Mouse (Mus musculus): ENCODE data around the gene Rnf114.

Rnf114 gene

DNA sequence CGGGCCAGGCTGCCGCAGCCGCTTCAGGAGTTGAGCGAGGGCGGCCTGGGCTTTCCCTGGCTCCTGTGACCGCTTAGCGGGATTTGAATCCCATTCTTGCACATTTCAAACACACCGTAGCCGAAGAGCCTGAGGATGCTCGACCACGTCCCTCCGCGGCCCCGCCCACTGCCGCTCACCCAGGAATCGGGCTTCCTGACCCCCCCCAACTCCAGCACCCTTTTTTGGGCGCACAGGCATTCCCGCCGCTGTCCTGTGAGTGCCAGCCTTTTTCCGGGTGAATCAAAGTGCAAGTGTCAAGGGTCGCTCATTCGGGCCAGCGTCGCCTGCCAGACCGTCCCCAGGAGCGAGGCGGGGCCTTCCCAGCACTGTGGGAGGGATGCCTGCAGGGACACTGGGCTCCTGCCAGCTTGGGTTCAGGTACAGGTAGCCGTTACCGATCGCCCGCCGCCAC is 11.5 kb downstream of the Rnf114 start:
- in situ Hi-C loops (cut with MboI), result no loop called here

DNA sequence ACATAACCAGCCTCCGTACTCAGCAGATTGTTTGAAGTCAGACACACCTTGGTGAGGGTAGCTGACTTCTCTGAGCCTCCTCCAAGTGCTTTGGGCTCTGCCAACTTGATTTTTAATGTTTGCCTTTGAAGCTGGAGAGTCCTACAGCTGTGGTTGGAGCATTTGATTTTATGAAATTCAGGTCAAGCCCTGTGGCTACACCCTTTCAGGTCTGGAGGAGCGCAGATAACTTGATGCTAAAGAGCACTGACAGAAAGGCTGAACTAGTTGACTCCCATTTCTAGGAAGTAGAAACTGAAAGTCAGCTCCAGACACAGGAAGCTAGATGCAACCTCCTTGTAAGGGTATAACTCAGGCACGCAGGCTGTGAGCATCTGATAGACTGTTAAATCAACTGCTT is 12.7 kb downstream of the Rnf114 start:
- in situ Hi-C loops (cut with MboI), result no loop called here

DNA sequence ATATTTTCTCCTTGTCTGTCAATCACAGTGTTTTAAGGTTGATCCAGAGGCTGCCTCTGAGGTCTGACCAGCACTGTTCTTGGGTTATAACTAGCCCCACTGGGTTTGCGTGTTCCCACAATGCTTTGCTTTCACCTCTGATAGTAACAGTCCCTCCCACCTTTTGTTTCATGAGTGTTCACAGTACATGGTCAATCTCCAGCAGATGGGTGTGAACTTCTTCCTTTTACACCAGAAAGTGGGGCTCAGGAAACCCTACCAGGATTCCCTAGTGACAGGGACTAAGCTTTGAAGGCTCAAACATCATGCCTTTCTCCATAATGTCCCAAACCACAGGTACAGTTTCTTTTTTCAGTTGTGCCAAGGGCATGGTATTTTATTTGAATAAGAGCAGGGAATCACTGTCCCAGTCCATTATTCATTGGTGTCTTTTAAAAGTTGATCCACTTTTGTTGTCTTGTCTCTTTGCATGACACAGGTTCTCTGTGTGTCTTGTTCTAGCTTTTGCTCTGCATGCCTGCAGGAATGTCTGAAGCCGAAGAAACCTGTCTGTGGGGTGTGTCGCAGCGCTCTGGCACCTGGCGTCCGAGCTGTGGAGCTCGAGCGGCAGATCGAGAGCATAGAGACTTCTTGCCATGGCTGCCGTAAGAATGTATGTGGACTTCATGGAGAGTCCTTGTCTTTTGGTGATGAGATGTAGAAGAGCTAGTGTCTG is 14.3 kb downstream of the Rnf114 start:
- in situ Hi-C loops (cut with MboI), result no loop called here

DNA sequence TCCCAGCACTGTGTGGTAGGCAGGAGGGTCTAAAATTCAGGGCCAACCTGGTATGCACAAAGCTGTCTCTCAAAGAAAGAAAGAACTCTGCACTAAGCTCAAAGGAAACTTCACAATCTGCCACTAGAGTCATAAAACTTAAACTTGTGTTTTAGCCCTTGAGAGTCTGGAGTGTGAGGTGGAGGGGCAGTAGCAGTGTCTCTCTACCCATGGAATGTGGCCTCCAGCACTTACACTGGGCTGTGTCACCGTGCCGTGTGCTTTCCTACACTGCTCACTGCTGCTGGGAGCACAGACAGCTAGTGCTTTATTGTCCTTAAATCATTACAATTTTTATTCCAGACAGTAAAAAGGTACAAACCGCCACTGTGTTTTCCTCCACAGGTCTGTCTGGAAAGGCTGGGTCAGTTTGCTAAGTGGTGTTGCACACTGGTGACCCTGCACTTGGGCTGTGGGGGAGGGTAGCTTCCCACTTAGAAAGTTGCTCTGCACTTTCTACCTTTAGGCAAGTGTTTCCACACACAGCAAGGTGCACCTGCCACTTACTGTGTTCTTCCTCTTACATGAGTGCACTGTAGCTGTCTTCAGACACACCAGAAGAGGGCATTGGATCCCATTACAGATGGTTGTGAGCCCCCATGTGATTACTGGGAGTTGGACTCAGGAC is 15.4 kb downstream of the Rnf114 start:
- in situ Hi-C loops (cut with MboI), result no loop called here

DNA sequence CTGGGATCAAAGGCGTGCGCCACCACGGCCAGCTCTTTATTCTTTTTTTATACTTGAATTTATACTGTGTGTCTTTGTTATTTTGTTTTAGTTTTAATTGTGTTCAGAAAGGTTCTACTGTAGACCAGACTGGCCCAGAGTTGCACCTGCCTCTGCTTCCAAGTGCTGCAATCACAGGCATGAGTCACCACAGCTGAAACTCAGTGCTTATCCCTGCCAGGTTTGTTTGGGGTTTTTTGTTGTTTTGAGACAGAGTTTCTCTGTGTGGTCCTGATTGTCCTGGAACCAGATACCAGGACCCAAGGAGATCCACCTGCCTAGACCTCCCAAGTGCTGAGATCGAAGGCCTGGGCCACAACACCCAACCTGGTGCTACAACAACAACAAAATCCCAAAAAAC is 16.1 kb downstream of the Rnf114 start:
- in situ Hi-C loops (cut with MboI), result no loop called here

DNA sequence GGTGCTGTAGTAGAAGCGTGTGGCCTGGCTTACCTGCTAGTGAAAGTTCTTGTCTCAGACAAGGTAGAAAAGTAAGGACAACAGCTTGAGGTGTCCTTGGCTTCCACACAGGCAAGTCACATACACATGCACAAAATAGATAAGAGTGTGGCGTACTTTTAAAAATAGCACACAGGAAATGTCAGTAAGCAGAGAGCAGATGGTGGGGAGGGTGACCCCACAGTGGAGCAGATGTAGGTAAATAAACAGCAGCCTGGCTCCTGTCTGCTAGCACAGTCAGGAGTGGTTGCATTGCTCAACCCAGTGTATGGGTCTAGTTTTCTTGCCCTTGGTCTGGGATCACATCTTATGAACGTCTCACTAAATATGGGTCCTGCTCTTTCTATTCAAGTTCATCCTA is 18.0 kb downstream of the Rnf114 start:
- in situ Hi-C loops (cut with MboI), result no loop called here

DNA sequence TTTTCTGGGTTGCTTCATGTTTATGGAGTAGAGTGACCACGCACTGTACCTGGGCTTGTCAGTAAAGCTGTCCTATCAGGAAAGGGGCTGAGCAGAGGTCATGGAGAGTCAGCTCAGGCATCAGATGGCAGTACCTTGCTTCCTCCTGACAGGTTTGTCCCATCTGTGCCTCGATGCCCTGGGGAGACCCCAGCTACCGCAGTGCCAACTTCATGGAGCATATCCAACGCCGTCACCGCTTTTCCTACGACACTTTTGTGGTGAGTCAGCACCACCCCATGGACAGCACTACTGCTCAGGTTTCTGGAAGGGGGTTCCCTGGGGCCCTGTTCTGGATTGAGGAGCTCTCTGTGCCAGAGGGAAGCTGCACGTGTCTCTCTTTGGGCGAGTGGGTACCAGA is 19.9 kb downstream of the Rnf114 start:
- in situ Hi-C loops (cut with MboI), result no loop called here

DNA sequence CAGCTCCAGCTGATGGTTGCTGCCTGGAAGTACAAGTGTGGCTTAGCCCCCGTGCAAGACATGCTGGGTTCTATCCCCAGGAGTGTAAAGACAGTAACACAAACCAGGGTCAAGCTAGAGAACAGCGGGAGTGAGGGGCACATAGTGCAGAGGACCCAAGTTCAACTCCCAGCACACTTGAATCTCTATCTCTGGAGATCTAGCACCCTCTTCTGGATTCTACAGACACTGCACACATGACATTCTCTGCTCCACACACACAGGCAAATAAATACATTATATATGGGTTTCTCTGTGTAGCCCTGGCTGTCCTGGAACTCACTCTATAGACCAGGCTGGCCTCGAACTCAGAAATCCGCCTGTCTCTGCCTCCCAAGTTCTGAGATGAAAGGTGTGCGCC is 20.5 kb downstream of the Rnf114 start:
- in situ Hi-C loops (cut with MboI), result no loop called here

DNA sequence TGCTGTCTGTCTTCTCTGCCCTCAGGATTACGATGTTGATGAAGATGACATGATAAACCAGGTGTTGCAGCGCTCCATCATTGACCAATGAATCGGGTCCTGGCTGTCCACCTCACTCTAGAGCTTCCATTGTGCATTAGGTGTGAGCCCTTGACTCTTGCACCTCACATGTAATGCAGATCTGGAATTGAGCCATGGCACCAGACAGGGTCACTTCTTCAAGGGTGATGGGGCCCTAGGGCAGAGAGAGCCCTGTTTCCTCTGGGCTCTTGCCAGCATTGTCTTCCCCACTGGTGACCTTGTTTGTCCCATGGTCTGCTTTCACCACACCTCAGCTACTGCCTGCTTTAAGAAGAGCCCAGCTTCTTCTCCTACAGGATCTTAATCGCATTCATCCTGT is 22.2 kb downstream of the Rnf114 start:
- in situ Hi-C loops (cut with MboI), result no loop called here

DNA sequence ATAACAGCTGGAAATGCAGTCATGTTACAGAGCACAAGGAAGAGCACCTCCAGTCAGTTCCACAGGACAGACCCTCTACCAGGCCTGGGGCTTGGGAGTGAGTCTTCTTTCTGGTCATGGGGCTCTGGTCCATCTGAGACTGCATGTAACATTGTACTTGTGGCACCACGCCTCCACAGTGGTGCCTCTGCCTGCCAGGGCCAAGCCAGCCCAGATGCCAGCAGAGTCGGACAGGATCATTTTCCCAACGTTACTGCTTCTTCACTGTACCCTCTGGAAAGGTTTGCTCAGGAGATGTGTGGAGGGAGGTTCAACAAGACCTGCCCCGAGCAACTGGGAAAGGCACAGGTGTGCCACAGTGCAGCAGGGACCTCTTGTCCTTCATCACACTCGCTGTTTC is 23.2 kb downstream of the Rnf114 start:
- in situ Hi-C loops (cut with MboI), result no loop called here

DNA sequence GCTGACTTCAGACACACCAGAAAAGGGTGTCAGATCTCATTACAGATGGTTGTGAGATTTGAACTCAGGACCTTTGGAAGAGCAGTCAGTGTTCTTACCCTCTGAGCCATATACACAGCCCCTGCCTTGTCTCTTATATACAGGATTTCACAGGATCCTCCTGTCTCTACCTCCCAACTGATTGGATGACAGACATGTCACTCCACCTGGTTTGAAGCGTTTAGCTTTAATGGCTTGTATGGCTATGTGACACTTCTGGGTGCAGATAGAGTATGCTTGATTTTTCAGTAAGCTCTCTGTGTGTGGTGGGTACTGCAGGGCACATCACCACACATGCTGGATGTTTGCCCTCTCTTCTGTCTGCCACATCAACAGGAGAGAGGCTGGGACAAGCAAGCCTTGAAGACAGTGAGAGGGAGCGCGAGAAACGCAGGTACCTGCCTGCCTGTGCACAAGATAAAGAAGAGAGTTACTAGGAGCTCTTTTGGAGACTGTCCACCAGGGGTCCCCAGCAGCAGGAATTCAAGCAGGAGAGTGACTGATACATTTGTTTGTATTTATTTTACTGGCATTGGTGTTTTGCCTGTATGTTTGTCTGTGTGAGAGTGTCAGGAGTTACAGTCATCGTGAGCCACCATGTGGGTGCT is 27.3 kb downstream of the Rnf114 start:
- in situ Hi-C loops (cut with MboI), result no loop called here

DNA sequence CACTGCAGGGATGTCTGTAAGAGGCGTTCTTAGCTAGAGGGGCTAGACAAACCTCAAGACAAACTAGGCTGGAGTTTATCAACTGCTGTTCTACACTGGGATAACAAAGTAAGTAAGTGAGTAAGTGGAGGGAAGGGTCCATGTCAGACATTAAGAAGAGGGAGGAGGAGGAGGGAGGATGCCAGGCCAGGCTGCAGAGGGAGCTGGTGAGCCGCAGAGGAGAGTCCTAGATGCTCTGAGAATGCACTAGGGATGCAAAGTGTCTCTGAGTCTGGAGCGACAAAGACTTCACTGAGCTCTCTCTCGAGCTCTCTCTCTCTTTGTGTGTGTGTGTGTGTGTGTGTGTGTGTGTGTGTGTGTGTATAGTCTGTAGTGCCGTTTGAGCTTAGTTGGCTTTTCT is 35.8 kb downstream of the Rnf114 start:
- in situ Hi-C loops (cut with MboI), result loop anchor here (25.0 kb wide), 1 partner anchor 359 kb away; no protein-coding TSS in a partner anchor

DNA sequence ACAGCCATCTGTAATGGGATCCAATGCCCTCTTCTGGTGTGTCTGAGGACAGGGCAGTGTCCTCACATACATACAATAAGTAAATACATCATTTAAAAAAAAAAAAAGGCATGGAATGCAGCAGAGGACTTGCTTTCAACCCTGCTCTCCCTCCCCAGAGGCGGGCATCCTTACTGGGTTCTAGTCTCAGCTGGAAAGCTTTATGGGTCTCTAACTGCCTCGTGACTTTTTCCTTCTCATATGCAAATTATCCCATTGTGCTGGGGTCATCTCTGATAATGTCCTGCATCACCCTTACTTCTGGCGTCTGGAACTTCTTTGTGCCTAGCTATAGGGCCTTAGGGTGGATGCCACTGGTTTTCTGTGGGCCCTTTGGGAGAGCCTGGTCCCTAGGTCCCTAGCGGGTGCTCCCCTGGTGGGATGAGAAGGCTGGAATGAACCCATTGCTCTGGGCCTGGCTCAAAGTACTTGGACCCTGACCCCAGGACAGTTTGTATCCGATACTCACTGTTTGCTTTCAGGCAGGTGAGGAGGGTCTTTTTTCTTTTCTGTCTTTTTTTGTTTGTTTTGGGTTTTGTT is 37.6 kb downstream of the Rnf114 start:
- in situ Hi-C loops (cut with MboI), result loop anchor here (5.0 to 25.0 kb wide), 3 partner anchors 72 to 357 kb away; no protein-coding TSS in a partner anchor

DNA sequence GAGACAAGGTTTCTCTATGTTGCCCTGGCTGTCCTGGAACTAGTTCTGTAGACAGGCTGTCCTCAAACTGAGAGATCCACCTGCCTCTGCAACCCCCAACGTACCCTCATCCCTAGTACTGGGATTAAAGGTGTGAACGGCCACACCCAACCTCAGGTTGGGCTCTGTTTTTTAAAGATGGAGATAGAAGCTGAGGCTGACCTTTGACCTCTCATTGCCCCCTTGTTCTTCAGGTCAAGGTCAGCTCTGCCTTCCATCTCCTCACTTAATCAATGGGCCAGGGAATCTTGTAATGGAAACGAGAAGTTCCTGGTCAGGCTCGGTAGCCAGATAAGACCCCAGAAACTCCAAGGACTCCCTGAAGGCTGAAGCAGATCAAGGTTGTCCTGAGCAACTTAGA is 38.1 kb downstream of the Rnf114 start:
- in situ Hi-C loops (cut with MboI), result loop anchor here (5.0 to 25.0 kb wide), 3 partner anchors 72 to 357 kb away; no protein-coding TSS in a partner anchor

DNA sequence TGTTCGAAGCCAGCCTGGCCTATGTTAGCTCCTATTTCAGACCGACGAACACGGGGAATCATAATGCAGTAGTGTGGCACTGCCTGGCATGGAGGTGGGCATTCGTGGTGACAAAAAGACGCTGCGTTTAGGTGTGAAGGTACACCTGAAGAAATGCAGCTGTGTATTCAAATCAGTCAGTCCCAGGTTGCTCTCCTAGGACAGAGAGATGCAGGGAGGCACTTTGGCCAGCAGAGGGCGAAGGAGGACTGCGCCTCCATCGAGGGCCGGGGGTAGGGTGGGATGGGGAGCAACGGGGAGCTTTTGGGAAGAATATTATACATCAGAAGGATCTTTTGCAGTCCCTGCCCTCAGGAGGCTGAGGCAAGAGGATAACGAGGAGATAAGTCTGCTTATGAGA is 39.7 kb downstream of the Rnf114 start:
- in situ Hi-C loops (cut with MboI), result loop anchor here (5.0 to 25.0 kb wide), 3 partner anchors 70 to 355 kb away; no protein-coding TSS in a partner anchor

DNA sequence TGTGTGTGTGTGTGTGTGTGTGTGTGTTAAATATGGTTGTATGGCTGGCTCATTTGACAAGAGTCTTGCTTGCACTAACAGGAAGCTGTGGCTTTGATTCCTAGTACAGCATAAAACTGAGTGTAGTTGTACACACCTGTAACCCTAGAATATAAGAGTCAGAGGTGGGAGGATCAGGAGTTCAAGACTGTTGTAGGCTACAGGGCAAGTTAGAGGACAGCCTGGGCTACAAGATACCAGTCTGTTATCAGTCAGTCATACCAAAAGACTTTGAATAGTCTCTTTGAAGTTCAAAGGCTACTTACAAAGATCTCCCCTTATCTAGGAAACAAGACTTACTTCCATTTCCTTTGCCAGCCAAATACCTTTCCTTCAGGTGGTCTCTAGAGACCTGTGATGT is 41.4 kb downstream of the Rnf114 start:
- in situ Hi-C loops (cut with MboI), result loop anchor here (5.0 to 25.0 kb wide), 3 partner anchors 68 to 353 kb away; no protein-coding TSS in a partner anchor

DNA sequence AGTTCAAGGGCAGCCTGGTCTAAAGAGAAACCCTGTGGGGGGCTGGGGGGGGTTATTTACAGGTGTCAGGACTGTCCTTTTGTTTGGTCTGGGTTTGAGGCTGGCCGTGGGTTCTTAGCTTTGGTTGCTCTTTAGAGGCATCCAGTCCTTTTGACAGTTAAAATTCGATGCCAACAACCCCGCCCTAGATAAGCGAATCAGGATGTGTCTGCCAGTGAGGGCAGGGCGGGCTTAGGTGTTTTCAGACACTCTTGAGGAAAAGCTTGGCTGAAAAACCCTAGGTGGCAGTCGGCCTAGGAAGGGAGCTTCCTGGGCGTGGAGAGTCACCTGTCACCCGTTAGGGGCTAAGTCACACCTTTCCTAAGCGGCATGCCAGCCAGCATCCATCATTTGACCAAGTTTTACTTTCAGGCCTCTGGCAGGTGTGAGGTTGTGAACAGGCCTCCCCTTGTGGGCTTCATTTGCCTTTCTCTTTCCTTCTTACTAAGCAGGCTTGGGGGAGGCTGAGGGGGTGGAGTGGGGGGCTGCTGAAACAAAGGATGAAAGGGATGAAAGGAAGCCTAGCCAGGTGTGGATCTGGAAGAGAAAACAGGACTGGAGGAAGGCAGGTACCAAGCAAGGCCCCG is 44.0 kb downstream of the Rnf114 start:
- in situ Hi-C loops (cut with MboI), result loop anchor here (10.0 to 25.0 kb wide), 2 partner anchors 138 to 351 kb away; no protein-coding TSS in a partner anchor

DNA sequence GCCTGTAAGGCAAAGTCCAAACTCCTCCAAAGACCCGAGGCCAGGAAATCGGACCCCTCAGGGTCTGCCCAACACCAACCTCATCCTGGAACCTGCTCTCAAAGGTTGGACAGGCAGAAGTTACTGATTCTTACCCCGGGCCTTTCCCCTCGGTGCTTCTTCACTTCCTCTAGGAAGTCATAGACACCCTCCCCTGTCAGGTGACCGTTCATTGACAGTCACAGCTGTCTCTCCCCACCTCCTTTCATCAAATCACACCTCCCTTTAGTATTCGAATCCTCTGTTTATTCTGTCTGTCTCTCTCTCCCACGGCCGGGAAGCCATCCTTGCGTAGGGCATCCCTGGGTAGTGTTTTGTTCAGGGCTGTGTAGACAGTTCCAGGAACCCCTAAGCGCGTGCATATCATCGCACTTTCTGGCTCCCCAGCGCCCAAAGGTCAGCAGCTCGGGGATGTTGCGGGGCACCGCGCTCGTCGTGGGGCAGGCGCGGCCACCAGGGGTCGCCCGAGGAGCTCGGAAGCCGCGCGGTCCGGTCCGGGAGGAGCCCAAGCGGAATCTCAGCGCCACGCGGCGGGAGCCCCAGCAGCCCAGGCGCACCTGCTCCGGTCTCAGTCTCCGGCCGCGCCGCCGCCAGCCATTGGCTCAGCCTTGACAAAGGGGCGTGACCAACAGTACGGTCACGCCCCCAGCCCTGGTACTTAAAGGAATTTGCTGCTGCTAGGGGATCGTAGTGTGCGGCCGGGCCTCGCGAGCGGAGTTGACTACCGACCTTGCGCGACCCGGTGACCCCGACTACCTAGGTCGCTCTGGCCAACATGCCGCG is 45.2 kb downstream of the Rnf114 start, which contains the start of gene Snai1:
Gene Snai1 (plus strand): TSS at position 720 of the 822 bp plus-strand sequence.
- in situ Hi-C loops (cut with MboI), result loop anchor here (10.0 to 25.0 kb wide), 2 partner anchors 137 to 350 kb away; no protein-coding TSS in a partner anchor

DNA sequence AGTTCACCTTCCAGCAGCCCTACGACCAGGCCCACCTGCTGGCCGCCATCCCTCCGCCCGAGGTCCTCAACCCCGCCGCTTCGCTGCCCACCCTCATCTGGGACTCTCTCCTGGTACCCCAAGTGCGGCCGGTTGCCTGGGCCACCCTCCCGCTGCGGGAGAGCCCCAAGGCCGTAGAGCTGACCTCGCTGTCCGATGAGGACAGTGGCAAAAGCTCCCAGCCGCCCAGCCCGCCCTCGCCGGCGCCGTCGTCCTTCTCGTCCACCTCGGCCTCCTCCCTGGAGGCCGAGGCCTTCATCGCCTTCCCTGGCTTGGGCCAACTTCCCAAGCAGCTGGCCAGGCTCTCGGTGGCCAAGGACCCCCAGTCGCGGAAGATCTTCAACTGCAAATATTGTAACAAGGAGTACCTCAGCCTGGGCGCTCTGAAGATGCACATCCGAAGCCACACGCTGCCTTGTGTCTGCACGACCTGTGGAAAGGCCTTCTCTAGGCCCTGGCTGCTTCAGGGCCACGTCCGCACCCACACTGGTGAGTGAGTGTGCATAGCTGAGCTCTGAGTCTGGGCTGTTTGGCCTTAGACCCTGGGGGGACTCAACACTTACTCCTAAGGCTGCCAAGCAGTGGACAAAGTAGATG is 46.3 kb downstream of the Rnf114 start:
- in situ Hi-C loops (cut with MboI), result loop anchor here (10.0 to 25.0 kb wide), 2 partner anchors 136 to 349 kb away; no protein-coding TSS in a partner anchor
